Mouse (Mus musculus): ENCODE measurements at regions not wholly inside any gene's neighbourhood (a gene's known extent, or its start where the extent isn't known, plus 50 kb on each side); places are given as distances from the start of the nearest gene placed in this dataset.

DNA sequence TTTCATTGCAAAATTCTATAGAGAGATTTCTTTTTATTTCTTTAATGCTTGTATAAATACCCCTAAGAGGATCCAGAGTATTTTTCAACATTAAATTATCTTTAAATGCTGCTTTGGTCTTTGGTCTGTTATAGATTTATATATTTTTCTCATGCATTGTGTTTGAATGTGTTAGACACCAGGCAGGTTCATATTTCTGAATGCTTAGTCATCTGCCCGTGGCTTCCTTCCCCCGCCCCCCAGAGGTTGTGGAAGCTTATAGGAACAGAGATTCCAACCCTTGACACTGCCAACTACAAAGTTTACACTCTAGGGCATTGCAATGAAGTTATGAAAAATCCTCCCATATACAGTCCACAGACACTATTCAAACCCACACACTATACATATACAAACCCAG is 1066.6 kb downstream of the Efnb2 start:
- DNase-seq (ENCODE audit: inconsistent ontology term), result no peak

DNA sequence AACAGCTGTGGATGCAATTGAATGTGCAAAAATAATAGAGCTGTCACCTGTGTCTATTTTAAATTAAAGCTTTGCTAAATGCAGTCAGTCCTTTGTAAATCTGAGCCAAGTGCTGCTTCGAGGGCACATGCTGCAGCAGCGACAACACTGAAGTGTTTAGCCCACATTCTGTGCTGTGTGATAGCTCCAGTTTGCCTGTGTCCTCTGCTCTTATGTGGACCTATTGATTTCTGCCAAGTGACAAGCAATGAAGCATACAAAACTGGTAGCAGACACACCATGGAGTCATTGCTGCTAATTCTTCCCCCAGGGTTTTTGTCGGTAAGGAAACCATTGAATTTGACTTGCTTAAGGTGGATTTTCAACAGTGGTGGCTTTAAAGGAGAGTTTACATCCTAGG is 1085.4 kb downstream of the Efnb2 start:
- peak; percentile 16 for DNase-seq (ENCODE audit: inconsistent ontology term)

DNA sequence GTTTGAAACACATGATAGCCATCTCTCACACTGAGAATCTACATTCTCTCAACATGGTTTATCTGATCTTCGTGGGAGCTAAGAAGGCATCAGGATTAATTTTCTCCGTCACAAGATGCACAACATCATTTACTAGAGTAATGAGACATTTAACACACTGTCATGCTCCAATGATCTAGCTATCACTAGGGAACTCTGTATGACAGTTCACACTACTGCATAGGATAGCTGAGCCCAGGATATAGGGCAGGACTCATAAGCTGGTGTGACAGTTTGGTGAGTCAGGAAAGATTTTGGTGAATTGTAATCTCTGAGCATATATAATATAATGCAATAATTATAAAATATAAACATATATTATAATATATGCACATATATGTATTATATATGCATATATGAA is 1100.4 kb downstream of the Efnb2 start:
- no peak for DNase-seq (ENCODE audit: inconsistent ontology term)

DNA sequence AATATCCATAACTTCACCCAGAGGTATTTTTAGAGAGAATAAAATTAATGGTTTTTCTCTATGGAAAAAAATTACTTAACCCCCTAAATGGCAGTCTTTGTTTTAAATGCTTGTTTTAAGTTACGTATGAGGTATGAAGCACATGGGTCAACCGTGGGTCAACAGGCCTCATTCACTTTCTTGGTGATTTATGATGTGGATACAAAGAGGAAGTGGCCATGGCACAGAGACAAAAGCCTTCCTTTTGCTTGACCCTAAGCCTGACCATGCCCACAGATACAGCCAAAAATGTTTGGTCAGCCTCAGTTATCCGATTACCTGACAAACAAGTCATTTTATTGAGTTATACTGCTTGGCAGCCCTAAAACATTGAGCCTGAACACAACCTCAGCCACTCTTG is 1106.3 kb downstream of the Efnb2 start:
- no peak for DNase-seq (ENCODE audit: inconsistent ontology term)
